In the genomic region with DNA sequence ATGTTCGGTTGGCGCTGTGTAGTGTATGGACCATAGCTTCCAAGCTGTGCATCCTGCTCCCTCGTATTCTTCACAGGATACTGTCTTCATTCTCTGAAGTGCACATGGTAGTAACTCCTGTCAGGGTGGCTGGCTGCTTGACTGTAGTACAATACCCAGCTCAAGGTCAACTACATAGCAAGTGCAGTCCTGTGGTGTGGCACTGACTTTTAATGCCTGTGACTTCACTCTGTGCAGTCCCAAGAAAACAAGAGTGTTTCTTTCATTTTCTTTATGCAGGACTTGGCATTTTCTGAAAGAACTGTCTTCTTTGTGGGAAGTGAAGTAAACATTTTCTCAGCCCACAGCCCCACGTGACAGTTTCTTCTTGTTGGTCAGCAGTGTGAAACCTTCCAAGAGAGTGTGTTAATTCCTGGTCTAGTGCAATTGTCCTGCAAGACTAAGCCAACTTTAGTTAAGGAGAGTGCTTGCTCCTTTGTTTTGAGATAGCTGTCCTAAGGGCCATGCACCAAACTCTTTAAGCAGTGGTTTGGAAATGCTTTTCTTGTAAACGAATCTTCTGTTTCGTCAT, we compare ENCODE assay signal across 20 mouse cellular contexts.
A peak's percentile ranks its signal among the peaks of the same experiment; 100 is the strongest.
DNase-seq lines count a peak whose midpoint lies in the region; ATAC-seq and TF ChIP-seq lines count a peak whose summit lies in the region.
"Had no signal": no experiment of that assay in that cellular context is flagged by ENCODE, and none has a peak within 500 bp of the region (broad histone marks: within the 10 kb centered on the region; RNA-seq: fewer than 3 reads in every experiment).

No protein-coding gene starts in this region.

- H3K4me1 ChIP-seq in liver, adult 2 months (ENCODE audit: control insufficient read depth, insufficient read depth, low read length), result peaks cover 21% of the 10 kb centered on the region
- no peaks in the 10 kb centered on the region for H3K4me1 ChIP-seq in liver, postnatal 0 days (ENCODE audit: insufficient read depth)
- H3K4me1 ChIP-seq in intestine, embryonic 15.5 days (replicated peaks), result no peaks in the 10 kb centered on the region
- H3K4me1 ChIP-seq: embryonic facial prominence, embryonic 12.5 days; heart, embryonic 10.5 days had no signal

- H3K9ac ChIP-seq in liver, adult 2 months (ENCODE audit: low read depth, low read length), result no peak overlapping the region
- no peak overlapping the region for H3K9ac ChIP-seq in liver, postnatal 0 days (replicated peaks)
- no peak overlapping the region for H3K9ac ChIP-seq in intestine, embryonic 15.5 days
- H3K9ac ChIP-seq: embryonic facial prominence, embryonic 12.5 days had no signal

- peaks cover 16% of the 10 kb centered on the region; the same call in 1 of the 2 replicates for H3K79me2 ChIP-seq in liver, adult 2 months (ENCODE audit: control insufficient read depth, insufficient read depth, low read length)

- TF ChIP-seq POLR2A in liver, adult 2 months (IDR thresholded peaks at IDR 0.05; ENCODE audit: extremely low read depth, insufficient read depth, low read length), result no peak

- DNase-seq in frontal cortex, postnatal 10 days (ENCODE audit: low spot score in 2 of 2), result no peak
- peak; percentile 49 for DNase-seq in liver, adult 2 months (ENCODE audit: extremely low read depth, low read depth, low spot score)
- DNase-seq in liver, postnatal 0 days, result no peak
- DNase-seq in 3134 (ENCODE audit: extremely low read depth, insufficient read length, low spot score), result peak; percentile 21
- no peak for DNase-seq in urinary bladder, postnatal 25 days (ENCODE audit: low spot score)
- DNase-seq: cerebellum, adult 2 months; cerebellum, postnatal 25 days; gastrocnemius, adult 2 months; kidney, postnatal 4 days; left cerebral cortex, postnatal 4 days; liver; retina, postnatal 1 day; right cerebral cortex, postnatal 25 days had no signal

- no peak for TF ChIP-seq EP300 in liver, postnatal 0 days (IDR thresholded peaks at IDR 0.05; ENCODE audit: low read depth)

- peak; percentile 31; the same call in 1 of the 2 replicates for ATAC-seq in frontal cortex, adult (ENCODE audit: low TSS enrichment)
- ATAC-seq in liver, postnatal 0 days, result no peak
- peak; percentile 14; the same call in 1 of the 2 replicates for ATAC-seq in granulocyte monocyte progenitor cell, adult 5-6 weeks (replicated peaks; ENCODE audit: poor library complexity, severe bottlenecking)
- no peak for ATAC-seq in intestine, embryonic 15.5 days

- no peaks in the 10 kb centered on the region for H3K36me3 ChIP-seq in liver, adult 2 months (ENCODE audit: control insufficient read depth, insufficient read depth, low read length)
- no peaks in the 10 kb centered on the region for H3K36me3 ChIP-seq in liver, postnatal 0 days (replicated peaks; ENCODE audit: insufficient read depth, low read length)
- H3K36me3 ChIP-seq in intestine, embryonic 15.5 days, result no peaks in the 10 kb centered on the region
- H3K36me3 ChIP-seq: embryonic facial prominence, embryonic 12.5 days; heart, embryonic 10.5 days had no signal

- no peak overlapping the region for H3K4me2 ChIP-seq in liver, postnatal 0 days (ENCODE audit: low read depth, low read length)
- H3K4me2 ChIP-seq in intestine, embryonic 15.5 days (replicated peaks), result no peak overlapping the region
- H3K4me2 ChIP-seq: embryonic facial prominence, embryonic 12.5 days; midbrain, embryonic 11.5 days had no signal

- WGBS in liver, adult 2 months, result 85% methylated on average over 6 of the region's 6 CpGs
- 67% methylated on average over 6 of the region's 6 CpGs for WGBS in liver, postnatal 0 days (ENCODE audit: insufficient replicate concordance)
- WGBS in intestine, embryonic 15.5 days, result 85% methylated on average over 6 of the region's 6 CpGs

- H3K27ac ChIP-seq in liver, adult 2 months (replicated peaks; ENCODE audit: insufficient read depth, low read depth, low read length), result peak overlapping the region; percentile 66
- H3K27ac ChIP-seq in liver, postnatal 0 days (ENCODE audit: low read depth), result no peak overlapping the region
- no peak overlapping the region for H3K27ac ChIP-seq in intestine, embryonic 15.5 days
- H3K27ac ChIP-seq: embryonic facial prominence, embryonic 12.5 days; gastrocnemius, adult 2 months; heart, embryonic 10.5 days; left cerebral cortex, adult 2 months had no signal

- H3K9me3 ChIP-seq in liver, postnatal 0 days (ENCODE audit: low read length), result no peaks in the 10 kb centered on the region
- no peaks in the 10 kb centered on the region for H3K9me3 ChIP-seq in intestine, embryonic 15.5 days
- H3K9me3 ChIP-seq: embryonic facial prominence, embryonic 12.5 days; heart, embryonic 10.5 days had no signal

- TF ChIP-seq CTCF in liver, adult 2 months (IDR thresholded peaks at IDR 0.05; ENCODE audit: low read depth, low read length), result no peak
- TF ChIP-seq CTCF in liver, postnatal 0 days (IDR thresholded peaks at IDR 0.05; ENCODE audit: low read depth), result no peak

- no peak overlapping the region for H3K4me3 ChIP-seq in liver, adult 2 months (ENCODE audit: insufficient read depth, low read depth, low read length)
- no peak overlapping the region for H3K4me3 ChIP-seq in liver, postnatal 0 days (ENCODE audit: low read depth, low read length)
- no peak overlapping the region for H3K4me3 ChIP-seq in intestine, embryonic 15.5 days (replicated peaks)
- H3K4me3 ChIP-seq: embryonic facial prominence, embryonic 12.5 days; gastrocnemius, adult 2 months; heart, embryonic 10.5 days; left cerebral cortex, adult 2 months had no signal

- no peaks in the 10 kb centered on the region for H3K27me3 ChIP-seq in liver, adult 2 months (ENCODE audit: control insufficient read depth, insufficient read depth, low read length)
- no peaks in the 10 kb centered on the region for H3K27me3 ChIP-seq in liver, postnatal 0 days (ENCODE audit: insufficient read depth, low read length)
- H3K27me3 ChIP-seq in intestine, embryonic 15.5 days (replicated peaks), result no peaks in the 10 kb centered on the region
- H3K27me3 ChIP-seq: embryonic facial prominence, embryonic 12.5 days had no signal

Comparison
In these comparisons a context has a peak if more than half of its experiments do, and no peak if none do; other contexts are left out.
1. DNase-seq: peak in liver, adult 2 months (single experiment) and 3134 (single experiment); none in frontal cortex, postnatal 10 days (0 of 2), liver, postnatal 0 days (single experiment) and urinary bladder, postnatal 25 days (single experiment).
2. ATAC-seq: peak in frontal cortex, adult (single experiment) and granulocyte monocyte progenitor cell, adult 5-6 weeks (single experiment); none in liver, postnatal 0 days (single experiment) and intestine, embryonic 15.5 days (single experiment).